Mouse (Mus musculus) liver, adult 2 months (tissue): ENCODE results near the gene Hip1.

Source experiments
- CTCF ChIP-seq: fragments of 200-500 bp; IDR thresholded peaks from 2 replicates; pipeline ENCODE4 v1.5.1; 2011; ENCODE audit warnings: low read depth, low read length, control low read depth
- POLR2A ChIP-seq: fragments of 200-500 bp; IDR thresholded peaks from 2 replicates; pipeline ENCODE4 v1.6.1; 2011; ENCODE audit warnings: low read length, control low read depth; ENCODE audit not compliant: insufficient read depth; ENCODE audit errors: extremely low read depth

DNA sequence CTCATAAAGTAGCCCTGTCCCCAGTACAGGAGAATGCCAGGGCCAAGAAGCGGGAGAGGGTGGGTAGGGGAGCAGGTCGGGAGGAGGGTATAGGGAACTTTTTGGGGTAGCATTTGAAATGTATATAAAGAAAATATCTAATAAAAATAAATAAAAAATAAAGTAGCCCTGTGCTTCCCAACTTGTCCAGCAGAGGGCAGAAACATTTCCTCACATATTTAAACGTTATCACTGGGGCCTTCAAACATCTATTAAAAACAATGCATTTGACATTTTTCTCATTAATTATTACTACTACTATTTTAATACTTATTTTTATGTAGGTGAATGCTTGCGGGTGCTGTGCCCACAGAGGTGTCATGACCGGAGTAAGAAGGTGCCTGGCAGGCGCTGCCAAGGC lies 177.1 kb downstream of the Hip1 start:
- TF ChIP-seq CTCF (no peak), POLR2A (no peak)
